Mouse (Mus musculus) intestine, embryonic 14.5 days (tissue): ENCODE data around the gene Asap2. TPM values are rescaled to one million over a fixed set of nuclear protein-coding genes. Genes with fewer than 3 reads are reported as not detected.

ENCODE experiments used
- ATAC-seq: fragments of 200-750 bp; cut with Nextera tagmentation; replicated peaks from 2 replicates; pipeline ENCODE4 v1.8.0; 2017; ENCODE audit warnings: low read depth, moderate number of reproducible peaks, moderate TSS enrichment, moderate library complexity; ENCODE audit not compliant: low FRiP score, low TSS enrichment
- DNase-seq: peaks from one replicate; pipeline ENCODE4 v3.0.0-alpha.2; 2018; ENCODE audit warnings: low spot score
- H3K27ac ChIP-seq: fragments of 300-500 bp; sonication (generic); 2 replicates; pipeline ENCODE4 v1.5.1; 2014; ENCODE audit warnings: low read depth, mild to moderate bottlenecking, control low read depth
- H3K27me3 ChIP-seq: fragments of 300-500 bp; sonication (generic); replicated peaks from 2 replicates; pipeline ENCODE4 v1.6.1; 2014; ENCODE audit warnings: low read length, control low read depth; ENCODE audit not compliant: control insufficient read depth, insufficient read depth
- H3K36me3 ChIP-seq: fragments of 300-500 bp; sonication (generic); 2 replicates; pipeline ENCODE4 v1.6.1; 2014; ENCODE audit warnings: low read length, control low read depth; ENCODE audit not compliant: control insufficient read depth, insufficient read depth
- H3K4me1 ChIP-seq: fragments of 300-500 bp; sonication (generic); replicated peaks from 2 replicates; pipeline ENCODE4 v1.6.1; 2014; ENCODE audit warnings: low read length, control low read depth, mixed read lengths; ENCODE audit not compliant: control insufficient read depth, insufficient read depth
- H3K4me2 ChIP-seq: fragments of 300-500 bp; sonication (generic); 2 replicates; pipeline ENCODE4 v1.6.1; 2014; ENCODE audit warnings: low read length
- H3K4me3 ChIP-seq: fragments of 300-500 bp; sonication (generic); 2 replicates; pipeline ENCODE4 v1.5.1; 2014; ENCODE audit warnings: low read depth, low read length, control low read depth, mixed read lengths
- H3K9ac ChIP-seq: fragments of 300-500 bp; sonication (generic); 2 replicates; pipeline ENCODE4 v1.6.1; 2014; ENCODE audit warnings: mild to moderate bottlenecking, low read length
- H3K9me3 ChIP-seq: fragments of 300-500 bp; sonication (generic); 2 replicates; pipeline ENCODE4 v1.6.1; 2016; ENCODE audit warnings: low read length, control low read depth; ENCODE audit not compliant: control insufficient read depth
- WGBS: fragments of 180-500 bp; shearing (Covaris S2); extraction: QIAGEN DNeasy Blood & Tissue Kit; methylation state at CpG from one replicate; pipeline ENCODE4 v1.1.7; 2014; 5-methylcytosine and 5-hydroxymethylcytosine counted together
- polyA plus RNA-seq: library from polyadenylated mRNA; unstranded; fragments of >200 nt; fragmentation: Nextera tagmentation; extraction: Ambion mirVana; gene quantifications from 2 replicates; pipeline ENCODE4 v1.2.1, GENCODE M21; 2014

Gene Asap2
- polyA plus RNA-seq, 1 experiment from 2014 or later: 10.2 TPM

DNA sequence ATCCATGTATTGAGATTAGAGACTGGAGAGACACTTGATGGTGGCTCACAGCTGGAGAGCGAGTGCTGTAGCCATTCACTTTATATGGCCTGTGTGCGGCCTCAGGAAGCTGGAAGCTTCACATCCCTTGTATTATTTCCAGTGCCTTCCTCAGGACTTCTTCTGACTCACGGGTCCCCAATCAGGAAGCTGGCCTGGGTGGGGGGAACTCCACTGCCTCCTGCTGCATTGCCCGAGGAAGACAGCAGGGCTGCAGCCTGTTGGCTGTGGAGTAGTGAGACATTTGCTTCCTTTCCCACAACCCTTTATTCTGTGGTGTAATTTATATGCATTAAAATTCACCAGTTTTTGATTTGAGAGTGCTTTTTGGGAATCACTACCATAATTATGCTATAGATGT is 149.3 kb downstream of the Asap2 start:
- Histone ChIP-seq H3K27ac (no peak overlapping the region), H3K4me1 (peaks cover 11% of the 10 kb centered on the region; the same call in 1 of the 2 replicates), H3K4me2 (no peak overlapping the region), H3K9ac (no peak overlapping the region), H3K4me3 (no peak overlapping the region), H3K9me3 (no peaks in the 10 kb centered on the region), H3K36me3 (no peaks in the 10 kb centered on the region), H3K27me3 (no peaks in the 10 kb centered on the region)
- WGBS: 61% methylated on average over 4 of the region's 4 CpGs
- no peak for ATAC-seq
- no peak for DNase-seq

DNA sequence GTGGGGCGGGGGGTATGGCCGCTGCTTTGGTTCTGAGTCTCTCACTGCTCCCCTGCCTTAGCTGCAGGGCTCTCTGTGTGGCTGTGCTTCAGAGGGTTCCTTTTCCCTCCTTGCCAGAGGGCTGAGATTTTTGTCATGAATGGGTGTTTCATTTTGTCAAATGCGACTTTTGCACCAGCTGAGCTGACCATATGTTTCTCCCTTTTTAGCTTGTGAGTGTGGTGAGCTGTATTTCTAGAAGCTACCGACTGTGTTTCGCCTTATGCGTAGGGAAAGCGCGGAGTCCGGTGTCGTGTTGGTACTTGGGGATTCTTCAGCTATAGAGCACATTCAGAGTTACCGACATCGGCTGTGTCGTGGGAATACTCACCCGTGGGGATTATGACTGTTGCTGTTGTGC is 149.9 kb downstream of the Asap2 start:
- DNase-seq (no peak), ATAC-seq (no peak)
- no peak overlapping the region for H3K9ac ChIP-seq
- no peaks in the 10 kb centered on the region for H3K9me3 ChIP-seq
- WGBS: 86% methylated on average over 14 of the region's 14 CpGs
- no peaks in the 10 kb centered on the region for H3K36me3 ChIP-seq
- H3K4me1 ChIP-seq: peaks cover 9% of the 10 kb centered on the region; the same call in 1 of the 2 replicates
- no peaks in the 10 kb centered on the region for H3K27me3 ChIP-seq
- H3K27ac ChIP-seq: no peak overlapping the region
- no peak overlapping the region for H3K4me2 ChIP-seq
- H3K4me3 ChIP-seq: no peak overlapping the region

DNA sequence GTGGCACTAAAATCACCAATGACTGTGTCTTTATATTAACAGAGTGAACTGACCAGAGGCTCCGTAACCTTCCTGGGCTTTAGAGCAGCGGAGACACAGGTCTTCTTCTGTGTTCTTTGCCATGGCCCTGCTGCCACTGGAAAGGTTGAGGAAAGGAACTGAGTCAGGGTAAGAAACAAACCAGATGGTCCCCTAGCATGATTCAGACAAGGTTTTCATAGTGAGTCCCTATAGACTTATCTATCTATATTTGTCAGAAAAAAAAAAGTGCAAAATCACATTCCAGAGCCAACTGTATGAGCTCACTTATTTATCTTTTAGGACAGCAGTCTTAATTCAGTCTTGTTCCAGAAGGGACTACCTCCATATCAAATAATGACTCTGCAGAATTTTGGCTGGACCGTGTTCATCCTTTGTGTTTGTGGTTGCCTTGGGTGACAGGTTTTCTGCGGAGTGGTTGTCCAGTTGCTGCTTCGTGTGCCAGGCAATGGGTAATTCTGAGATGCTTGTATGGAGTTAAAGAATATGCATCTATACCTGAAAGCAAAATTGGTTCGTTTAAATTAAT is 150.6 kb downstream of the Asap2 start:
- H3K27ac ChIP-seq: no peak overlapping the region
- no peak overlapping the region for H3K4me3 ChIP-seq
- no peaks in the 10 kb centered on the region for H3K36me3 ChIP-seq
- WGBS: 93% methylated on average over 6 of the region's 6 CpGs
- peaks cover 9% of the 10 kb centered on the region; the same call in 1 of the 2 replicates for H3K4me1 ChIP-seq
- H3K9ac ChIP-seq: no peak overlapping the region
- ATAC-seq (no peak), DNase-seq (no peak)
- H3K27me3 ChIP-seq: no peaks in the 10 kb centered on the region
- no peaks in the 10 kb centered on the region for H3K9me3 ChIP-seq
- H3K4me2 ChIP-seq: no peak overlapping the region

DNA sequence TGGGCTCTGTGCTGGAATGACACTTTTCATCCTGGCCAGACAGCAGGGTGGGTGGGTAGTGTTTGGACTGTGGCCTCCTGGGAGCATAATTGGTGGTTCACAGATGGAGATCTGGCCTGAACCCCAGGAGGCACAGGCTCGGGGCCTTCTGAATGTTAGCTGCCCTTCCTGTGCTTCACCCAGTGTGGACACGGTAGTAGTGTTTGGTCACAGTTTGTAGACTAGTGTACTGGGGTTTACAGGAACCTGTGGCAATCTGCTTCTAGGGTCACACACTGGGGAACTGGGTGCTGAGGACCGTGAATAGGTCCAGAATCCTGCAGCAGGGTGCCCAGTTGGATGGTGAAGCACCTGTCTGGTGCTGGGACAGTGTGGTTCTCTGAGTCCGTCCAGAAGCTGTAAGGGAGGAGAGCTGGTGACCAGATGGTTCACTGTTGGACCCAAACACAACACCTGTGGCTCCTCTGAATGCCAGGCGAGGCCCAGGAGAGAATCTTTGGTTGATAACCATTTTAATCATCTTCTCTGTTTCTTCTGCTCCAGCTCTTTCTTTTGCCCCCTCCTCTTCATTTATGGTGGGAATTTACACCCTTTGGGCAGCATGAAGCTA is 151.5 kb downstream of the Asap2 start:
- no peaks in the 10 kb centered on the region for H3K27me3 ChIP-seq
- no peaks in the 10 kb centered on the region for H3K9me3 ChIP-seq
- no peak overlapping the region for H3K4me2 ChIP-seq
- H3K4me1 ChIP-seq: 0 out of 2 replicates have a peak, but pooled peaks cover 3% of the 10 kb centered on the region
- H3K27ac ChIP-seq: no peak overlapping the region
- H3K9ac ChIP-seq: no peak overlapping the region
- ATAC-seq: no peak
- no peak for DNase-seq
- no peak overlapping the region for H3K4me3 ChIP-seq
- no peaks in the 10 kb centered on the region for H3K36me3 ChIP-seq
- WGBS: 75% methylated on average over 5 of the region's 5 CpGs

DNA sequence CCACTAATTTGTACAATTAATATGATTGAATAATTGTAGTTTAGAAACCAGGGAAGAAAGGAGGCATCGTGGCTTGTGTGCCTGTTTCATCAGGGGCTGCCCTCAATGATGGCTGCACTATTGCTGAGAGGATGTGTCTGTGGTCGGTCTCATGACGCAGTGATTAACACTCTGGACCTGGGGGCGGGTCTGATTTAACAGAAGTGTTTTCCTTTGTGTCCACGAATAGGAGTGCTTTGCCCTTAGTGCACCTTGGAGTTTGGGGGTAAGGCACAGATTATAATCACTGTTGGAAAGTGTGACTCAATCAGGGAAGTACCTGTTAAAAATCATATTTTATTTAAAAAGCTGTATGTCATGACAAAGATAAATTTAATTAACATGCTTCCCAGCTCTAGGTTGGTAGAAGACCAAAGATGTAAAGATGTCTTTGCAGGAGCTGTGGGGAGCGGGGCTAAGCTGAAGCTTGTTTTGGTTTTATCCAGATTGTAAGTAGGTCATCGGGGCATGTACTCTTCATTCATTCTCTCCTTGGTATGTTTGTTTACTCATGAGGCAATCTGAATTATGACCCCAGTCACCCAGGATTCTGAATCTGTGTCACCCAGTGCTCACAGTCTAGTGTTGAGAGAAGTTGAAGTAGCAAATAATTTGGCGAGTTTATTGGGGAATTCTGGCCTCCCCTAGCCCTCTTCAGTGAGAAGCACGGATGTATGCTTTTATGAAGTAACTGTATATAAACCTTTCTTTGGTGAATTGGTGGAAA is 152.4 kb downstream of the Asap2 start:
- DNase-seq (no peak), ATAC-seq (no peak)
- Histone ChIP-seq H3K4me1 (0 out of 2 replicates have a peak, but pooled peaks cover 3% of the 10 kb centered on the region), H3K36me3 (no peaks in the 10 kb centered on the region), H3K4me2 (no peak overlapping the region), H3K27me3 (no peaks in the 10 kb centered on the region), H3K4me3 (no peak overlapping the region), H3K9ac (no peak overlapping the region), H3K27ac (no peak overlapping the region), H3K9me3 (no peaks in the 10 kb centered on the region)
- 62% methylated on average over 9 of the region's 9 CpGs for WGBS

DNA sequence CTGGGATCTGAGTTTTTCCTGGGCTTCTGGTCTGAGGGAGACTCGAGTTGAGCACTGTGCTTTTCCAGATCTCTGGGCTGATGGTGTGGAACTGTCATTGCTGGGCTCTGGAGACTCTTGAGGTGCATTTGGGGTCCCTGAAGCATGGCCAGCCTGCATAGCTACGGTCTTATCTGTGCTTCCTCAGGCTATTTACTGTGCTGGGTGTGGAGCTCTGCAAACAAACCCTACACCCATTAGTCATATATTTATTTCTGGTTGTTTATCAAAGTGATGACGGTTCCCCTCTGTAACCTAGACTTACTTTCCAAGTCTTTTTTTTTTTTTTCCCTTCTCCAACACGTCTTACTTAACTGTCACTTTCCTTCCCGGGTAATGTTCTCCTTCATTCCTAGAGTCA is 154.3 kb downstream of the Asap2 start:
- Histone ChIP-seq H3K4me3 (no peak overlapping the region), H3K27me3 (no peaks in the 10 kb centered on the region), H3K27ac (no peak overlapping the region), H3K4me1 (no peaks in the 10 kb centered on the region), H3K9me3 (no peaks in the 10 kb centered on the region), H3K36me3 (no peaks in the 10 kb centered on the region), H3K4me2 (no peak overlapping the region), H3K9ac (no peak overlapping the region)
- ATAC-seq (peak; percentile 32; the same call in 1 of the 2 replicates), DNase-seq (no peak)
- WGBS: 50% methylated on average over 5 of the region's 5 CpGs

DNA sequence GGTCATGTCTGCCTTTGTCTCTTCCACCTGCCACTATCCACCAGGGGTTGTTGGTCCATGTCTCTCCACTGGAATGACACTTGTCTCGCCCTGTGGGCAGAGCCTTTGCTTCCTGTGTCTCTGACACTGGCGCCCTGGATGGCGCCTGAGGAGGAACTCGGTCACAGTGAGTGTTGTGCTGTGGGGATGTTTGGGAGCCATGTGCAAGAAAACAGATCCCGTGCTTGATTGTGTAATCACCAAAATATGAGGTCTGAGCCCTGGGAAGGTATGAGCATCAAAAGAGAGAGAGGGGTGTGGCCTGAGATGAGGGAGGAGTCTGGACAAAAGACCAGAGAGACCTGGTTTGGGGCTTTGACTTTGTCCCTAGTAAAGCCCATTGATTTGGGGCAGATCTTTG is 154.8 kb downstream of the Asap2 start:
- Histone ChIP-seq H3K27ac (no peak overlapping the region), H3K4me2 (no peak overlapping the region), H3K4me1 (no peaks in the 10 kb centered on the region), H3K36me3 (no peaks in the 10 kb centered on the region), H3K9me3 (no peaks in the 10 kb centered on the region), H3K4me3 (no peak overlapping the region), H3K9ac (no peak overlapping the region), H3K27me3 (no peaks in the 10 kb centered on the region)
- DNase-seq (no peak), ATAC-seq (no peak)
- 82% methylated on average over 5 of the region's 5 CpGs for WGBS

DNA sequence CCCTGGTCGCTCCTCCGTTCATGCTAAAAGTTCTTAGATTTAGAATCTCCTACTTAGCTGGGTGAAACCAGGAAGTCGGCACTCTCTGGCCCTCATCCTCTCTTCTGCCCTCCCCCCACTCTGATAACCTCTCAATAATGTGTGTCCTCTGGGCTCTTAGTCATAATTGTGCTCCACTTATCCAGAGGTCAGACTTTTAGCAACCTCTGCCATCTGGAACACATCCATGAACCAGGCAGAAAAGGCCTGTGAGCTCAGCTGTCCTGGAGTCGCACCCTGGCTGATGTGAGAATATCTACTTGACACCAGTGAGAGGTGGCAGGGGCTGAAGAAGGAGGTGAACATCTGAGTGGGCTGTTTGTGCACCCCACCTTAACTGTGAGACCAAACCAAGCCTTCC is 156.6 kb downstream of the Asap2 start:
- DNase-seq: no peak
- WGBS: 62% methylated on average over 4 of the region's 4 CpGs

More for the DNA sequence above, 156.6 kb downstream of the Asap2 start:
- Histone ChIP-seq H3K4me2 (no peak overlapping the region), H3K4me1 (no peaks in the 10 kb centered on the region), H3K4me3 (no peak overlapping the region), H3K9me3 (no peaks in the 10 kb centered on the region), H3K27me3 (no peaks in the 10 kb centered on the region), H3K36me3 (no peaks in the 10 kb centered on the region), H3K27ac (no peak overlapping the region), H3K9ac (no peak overlapping the region)
- no peak for ATAC-seq
